Mouse (Mus musculus) layer of hippocampus, postnatal 36 days (tissue): ENCODE data around the gene Clic1. TPM values are rescaled to one million over a fixed set of nuclear protein-coding genes. Genes with fewer than 3 reads are reported as not detected.
"Not testable (repeated sequence)": the region's sequence is repeated elsewhere in the genome, so short reads cannot be mapped to it uniquely, and the experiment has no call there.

ENCODE experiments used
- DNase-seq, 2 experiments: peaks; one replicate each; pipeline ENCODE4 v3.0.0; 2022
- total RNA-seq, 2 experiments: library from RNA; stranded (reverse); gene quantifications; 2 replicates each; pipeline ENCODE4 v1.2.3; 2021

Clic1 gene
- total RNA-seq, 2 experiments from 2014 or later = 6.7 to 11.5 TPM

- peak; percentile 83 to 86 for DNase-seq
These were observed 28.5 kb upstream of the Clic1 start for GRCm38 (mm10) chr17:35021163-35021808.

DNA sequence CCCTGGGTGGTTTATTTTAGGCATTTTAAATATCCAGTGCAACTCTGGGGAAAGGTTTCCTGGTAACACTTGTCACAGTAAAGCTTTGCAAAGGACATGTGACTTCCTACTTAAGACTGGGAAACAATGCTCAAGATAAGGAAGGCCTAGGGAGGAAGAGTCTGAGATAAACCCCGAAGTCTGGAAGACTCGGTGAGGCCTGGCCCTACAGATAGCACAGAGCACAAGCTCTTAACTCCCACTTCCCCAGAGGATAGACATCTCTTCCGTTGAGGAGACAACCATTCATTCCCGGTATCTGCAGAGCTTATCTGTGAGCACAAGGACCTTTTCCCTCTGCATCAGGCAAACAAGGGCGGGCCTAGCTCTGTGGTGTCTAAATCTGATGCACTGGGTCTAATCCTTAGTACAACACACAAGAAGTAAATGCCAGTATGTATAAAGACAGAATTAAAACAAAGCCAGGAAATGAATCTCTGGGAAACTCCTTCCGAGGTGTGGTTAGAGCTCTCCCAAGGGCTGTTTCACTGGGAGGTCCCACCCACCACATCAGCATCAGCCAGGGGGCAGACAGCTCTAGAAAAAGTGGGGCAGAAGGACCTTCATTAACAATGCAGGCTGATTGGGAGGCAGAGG lies 27.8 kb upstream of the Clic1 start:
- DNase-seq = no peak

DNA sequence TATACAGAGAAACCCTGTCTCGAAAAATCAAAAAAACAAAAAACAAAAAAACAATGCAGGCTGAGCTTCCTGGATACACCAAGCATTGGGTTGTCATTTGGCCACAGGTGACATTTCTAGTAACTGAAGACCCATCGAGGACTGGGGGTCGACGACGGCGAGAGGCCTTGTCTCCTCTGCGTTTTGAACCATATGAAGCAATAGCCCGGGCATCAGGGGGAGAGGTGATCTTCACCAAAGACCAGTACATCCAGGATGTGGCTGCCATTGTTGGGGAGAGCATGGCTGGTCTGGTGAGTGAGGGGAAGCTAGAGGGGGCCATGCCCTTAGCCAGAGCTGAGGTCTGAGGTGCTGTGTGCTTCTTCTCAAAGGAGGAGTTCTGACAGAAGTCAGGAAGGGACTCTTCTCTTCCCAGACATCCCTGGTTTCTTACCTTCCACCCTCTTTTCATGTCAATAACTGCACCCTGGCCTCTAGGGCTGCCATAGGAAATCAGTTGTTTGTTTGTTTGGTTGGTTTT lies 27.2 kb upstream of the Clic1 start:
- DNase-seq = no peak

- no peak for DNase-seq
These were observed 26.5 kb upstream of the Clic1 start for GRCm38 (mm10) chr17:35023221-35023620.

- no peak for DNase-seq
These were observed 26.0 kb upstream of the Clic1 start for GRCm38 (mm10) chr17:35023756-35024155.

GRCm38 (mm10) chr17:35024261-35024660 lies 25.5 kb upstream of the Clic1 start:
- DNase-seq = no peak

GRCm38 (mm10) chr17:35024691-35025488 lies 24.9 kb upstream of the Clic1 start:
- DNase-seq = no peak

GRCm38 (mm10) chr17:35026206-35026605 lies 23.6 kb upstream of the Clic1 start:
- no peak for DNase-seq

- peak; percentile 37 to 70 for DNase-seq
These were observed 22.3 kb upstream of the Clic1 start, which contains the start of gene Sapcd1 for GRCm38 (mm10) chr17:35027277-35028068. Gene Sapcd1, minus strand, starts transcription at chr17:35028016.

DNA sequence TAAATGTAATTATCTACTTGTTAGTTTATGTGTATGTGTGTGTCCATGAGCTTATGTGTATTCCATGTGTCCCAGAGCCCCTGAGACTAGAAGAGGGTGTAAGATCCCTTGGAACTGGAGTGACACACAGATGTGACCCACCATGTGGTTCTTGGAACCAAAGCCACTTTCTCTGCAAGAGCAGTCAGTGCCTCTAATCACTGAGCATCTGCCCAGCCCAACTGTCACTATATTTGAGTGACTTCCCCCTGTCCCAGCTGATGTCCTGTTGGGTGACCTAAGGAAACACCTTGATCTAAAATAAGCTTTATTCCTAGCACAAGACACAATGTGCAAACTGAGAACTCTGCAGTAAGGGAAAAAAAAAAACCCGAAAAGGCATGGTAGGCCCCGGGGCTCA lies 21.5 kb upstream of the Clic1 start:
- no peak for DNase-seq

GRCm38 (mm10) chr17:35029691-35030532 lies 19.9 kb upstream of the Clic1 start:
- DNase-seq = no peak

DNA sequence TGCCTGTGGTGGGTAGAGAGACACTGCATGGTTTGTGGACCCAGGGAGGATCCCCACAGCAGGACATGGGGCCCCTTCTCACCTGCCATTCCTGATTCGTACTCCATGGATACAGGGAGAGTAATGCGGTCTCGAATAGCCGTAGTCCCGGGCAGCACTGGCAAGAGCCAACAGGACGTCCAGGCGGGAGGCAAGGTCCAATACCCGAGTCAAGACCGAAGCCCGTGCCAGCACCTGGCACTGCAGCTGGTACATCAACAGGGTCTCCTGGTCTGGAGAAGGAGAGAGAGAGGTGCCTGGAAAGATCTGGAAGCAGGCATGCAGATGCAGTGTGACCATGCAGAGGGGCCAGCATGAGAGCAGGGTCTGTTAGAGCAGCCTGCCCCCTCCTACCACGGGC lies 18.5 kb upstream of the Clic1 start:
- no peak for DNase-seq

DNA sequence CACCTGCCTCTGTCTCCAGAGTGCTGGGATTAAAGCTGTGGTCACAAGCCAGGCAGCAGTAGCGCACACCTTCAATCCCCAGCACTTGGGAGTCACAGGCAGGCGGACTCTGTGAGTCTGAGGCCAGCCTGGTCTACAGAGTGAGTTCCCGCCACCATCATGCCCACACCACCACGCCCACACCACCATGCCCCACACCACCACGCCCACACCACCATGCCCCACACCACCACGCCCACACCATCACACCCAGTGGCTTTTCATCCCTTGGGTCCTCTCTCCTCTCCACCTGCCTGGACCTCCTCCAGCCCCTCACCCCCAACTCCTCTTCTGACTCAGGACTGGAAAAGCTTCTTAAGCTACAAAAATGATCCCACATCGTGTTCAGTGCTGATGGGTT lies 17.9 kb upstream of the Clic1 start:
- DNase-seq = no peak

- no peak for DNase-seq
These were observed 17.4 kb upstream of the Clic1 start for GRCm38 (mm10) chr17:35032323-35032870.

DNA sequence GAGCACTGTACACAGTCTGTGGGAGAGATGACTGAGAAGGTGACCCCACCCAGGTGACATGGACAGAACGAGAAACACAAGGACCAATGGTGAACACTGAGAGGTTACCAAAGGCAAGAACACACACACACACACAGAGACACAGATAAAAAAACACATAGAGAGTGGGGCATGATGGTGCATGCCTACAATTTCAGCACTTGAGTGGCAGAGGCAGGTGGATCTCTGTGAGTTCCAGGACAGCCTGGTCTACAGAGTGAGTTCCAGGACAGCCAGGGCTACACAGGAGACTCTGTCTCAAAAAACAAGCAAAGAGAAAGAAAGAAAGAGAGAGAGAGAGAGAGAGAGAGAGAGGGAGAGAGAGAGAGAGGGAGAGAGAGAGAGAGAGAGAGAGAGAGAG lies 16.1 kb upstream of the Clic1 start:
- not testable (repeated sequence) for DNase-seq

DNA sequence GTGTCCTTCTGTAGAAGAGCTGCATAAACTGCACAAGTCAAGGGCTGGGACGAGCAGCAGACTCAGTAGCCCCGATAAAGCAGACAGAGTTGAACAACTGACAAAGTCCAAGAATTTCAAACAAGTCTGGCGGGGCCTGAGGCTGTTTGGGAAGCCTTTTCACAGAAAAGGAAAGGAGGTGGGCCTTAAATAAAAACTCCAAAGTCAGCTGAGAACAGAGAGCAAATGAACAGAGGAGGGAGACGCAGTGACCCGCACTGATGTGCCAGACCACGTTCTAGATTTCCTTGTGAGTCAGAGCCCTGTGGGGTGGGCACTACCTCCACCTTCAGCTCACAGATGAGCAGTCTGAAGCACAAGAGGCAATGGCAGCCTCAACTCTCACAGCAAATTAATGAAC lies 14.9 kb upstream of the Clic1 start:
- no peak for DNase-seq

- peak in 1 of 2 experiments; percentile 41 for DNase-seq
These were observed 10.5 kb upstream of the Clic1 start for GRCm38 (mm10) chr17:35039121-35039873.

GRCm38 (mm10) chr17:35043794-35044193 lies 6.0 kb upstream of the Clic1 start:
- no peak for DNase-seq

- DNase-seq = no peak
These were observed 4.6 kb upstream of the Clic1 start for GRCm38 (mm10) chr17:35044904-35045806.
